In genomic region chr7:120634301-120634700, GRCm38 (mm10) we compare ENCODE assay signal across 8 mouse cellular contexts. TPM values are rescaled to one million over a fixed set of nuclear protein-coding genes. Genes with fewer than 3 reads are reported as not detected.
DNase-seq lines count a peak whose midpoint lies in the region; ATAC-seq lines count a peak whose summit lies in the region.

No protein-coding gene starts in this region.

- H3K9ac ChIP-seq in forebrain, embryonic 14.5 days (ENCODE audit: low read length) = peak overlapping the region; percentile 96

- peak overlapping the region; percentile 97 for H3K4me3 ChIP-seq in forebrain, embryonic 14.5 days (ENCODE audit: low read depth, low read length)
- peak overlapping the region; percentile 86 for H3K4me3 ChIP-seq in limb, embryonic 10.5 days

- H3K27me3 ChIP-seq in forebrain, embryonic 14.5 days (replicated peaks; ENCODE audit: control insufficient read depth, insufficient read depth, low read length) = no peaks in the 10 kb centered on the region
- H3K27me3 ChIP-seq in limb, embryonic 10.5 days (ENCODE audit: low read depth, poor library complexity, severe bottlenecking) = no peaks in the 10 kb centered on the region

- H3K36me3 ChIP-seq in forebrain, embryonic 14.5 days (ENCODE audit: control insufficient read depth, insufficient read depth, low read length) = peaks cover 15% of the 10 kb centered on the region
- H3K36me3 ChIP-seq in limb, embryonic 10.5 days = peaks cover 20% of the 10 kb centered on the region

- H3K4me2 ChIP-seq in forebrain, embryonic 14.5 days (ENCODE audit: low read length) = peak overlapping the region; percentile 76

- ATAC-seq in forebrain, embryonic 14.5 days = peak; percentile 21; the same call in 1 of the 2 replicates
- no peak for ATAC-seq in inflammation-experienced regulatory T-cells, adult 6 months
- no peak for ATAC-seq in megakaryocyte-erythroid progenitor cell, adult 5-6 weeks (replicated peaks; ENCODE audit: low FRiP score, low TSS enrichment, poor library complexity, severe bottlenecking)

- peaks cover 15% of the 10 kb centered on the region; the same call in 1 of the 2 replicates for H3K4me1 ChIP-seq in forebrain, embryonic 14.5 days (ENCODE audit: control insufficient read depth, insufficient read depth, low read length)
- peaks cover 14% of the 10 kb centered on the region for H3K4me1 ChIP-seq in limb, embryonic 10.5 days

- H3K27ac ChIP-seq in forebrain, embryonic 14.5 days (ENCODE audit: low read depth, low read length) = 0 out of 2 replicates have a peak overlapping the region, but pooled peaks have one; percentile 82
- peak overlapping the region; percentile 92 for H3K27ac ChIP-seq in limb, embryonic 10.5 days

- peak; percentile 8 for DNase-seq in cerebellum, adult 9-10 months
- no peak for DNase-seq in cerebellum, postnatal 36 days
- DNase-seq in CD4-positive helper T cell, adult 2 months (ENCODE audit: low read depth, low spot score) = peak; percentile 3
- DNase-seq in forebrain, embryonic 14.5 days (ENCODE audit: low spot score) = no peak
- peak; percentile 46 for DNase-seq in limb, embryonic 10.5 days (ENCODE audit: low spot score)
- peak; percentile 31 for DNase-seq in neural tube, embryonic 10.5 days (ENCODE audit: extremely low spot score, low spot score)

- no peaks in the 10 kb centered on the region for H3K9me3 ChIP-seq in forebrain, embryonic 14.5 days (replicated peaks; ENCODE audit: control insufficient read depth, low read length)
- H3K9me3 ChIP-seq in limb, embryonic 10.5 days (replicated peaks) = no peaks in the 10 kb centered on the region

- WGBS in forebrain, embryonic 14.5 days = 10% methylated on average over 9 of the region's 9 CpGs
- 10% methylated on average over 9 of the region's 9 CpGs for WGBS in limb, embryonic 10.5 days

RNA-seq across cellular contexts. Expression of gene Uqcrc2, which starts 0.7 kb away (rescaled TPM):
- polyA plus RNA-seq in forebrain, embryonic 14.5 days (2014; fragmentation: Nextera tagmentation; extraction: Ambion mirVana) = 268 and 275 TPM in 2 replicates
- polyA plus RNA-seq in limb, embryonic 10.5 days (2016; fragmentation: Nextera tagmentation; extraction: Ambion mirVana) = 187 and 190 TPM in 2 replicates
- polyA plus RNA-seq in inflammation-experienced regulatory T-cells, adult 6 months (2017; shearing (Covaris generic)) = 100 to 1,000 TPM; 223 to 256 (median 238) TPM
- 207 and 215 TPM in 2 replicates for total RNA-seq in megakaryocyte-erythroid progenitor cell, adult 5-6 weeks (2014; fragmentation: Nextera tagmentation)
- total RNA-seq in megakaryocyte-erythroid progenitor cell, adult 5-6 weeks (2017) = 222 and 233 TPM in 2 replicates

RNA-seq across cellular contexts. Expression of gene Pdzd9, which starts 35.8 kb away (rescaled TPM):
- polyA plus RNA-seq in forebrain, embryonic 14.5 days (2014; fragmentation: Nextera tagmentation; extraction: Ambion mirVana) = 0.08 and 0.27 TPM in 2 replicates
- 0.36 and 0.46 TPM in 2 replicates for polyA plus RNA-seq in limb, embryonic 10.5 days (2016; fragmentation: Nextera tagmentation; extraction: Ambion mirVana)
- polyA plus RNA-seq in inflammation-experienced regulatory T-cells, adult 6 months (2017; shearing (Covaris generic)) = under 1 TPM; 0.59 to 0.99 (median 0.79) TPM
- total RNA-seq in megakaryocyte-erythroid progenitor cell, adult 5-6 weeks (2014; fragmentation: Nextera tagmentation) = not detected in 2 replicates
- not detected in 2 replicates for total RNA-seq in megakaryocyte-erythroid progenitor cell, adult 5-6 weeks (2017)

RNA-seq across cellular contexts. Expression of gene Mosmo, which starts 43.1 kb away (rescaled TPM):
- 15.0 and 15.6 TPM in 2 replicates for polyA plus RNA-seq in forebrain, embryonic 14.5 days (2014; fragmentation: Nextera tagmentation; extraction: Ambion mirVana)
- polyA plus RNA-seq in limb, embryonic 10.5 days (2016; fragmentation: Nextera tagmentation; extraction: Ambion mirVana) = 13.5 and 13.9 TPM in 2 replicates
- 1 to 10 TPM; 7.2 to 8.3 (median 8.0) TPM for polyA plus RNA-seq in inflammation-experienced regulatory T-cells, adult 6 months (2017; shearing (Covaris generic))
- total RNA-seq in megakaryocyte-erythroid progenitor cell, adult 5-6 weeks (2014; fragmentation: Nextera tagmentation) = 31.7 and 38.8 TPM in 2 replicates
- 15.4 and 42.1 TPM in 2 replicates for total RNA-seq in megakaryocyte-erythroid progenitor cell, adult 5-6 weeks (2017)

Comparison
In these comparisons a context has a peak if more than half of its experiments do, and no peak if none do; other contexts are left out.
1. DNase-seq: peak in cerebellum, adult 9-10 months (single experiment), CD4-positive helper T cell, adult 2 months (single experiment), limb, embryonic 10.5 days (single experiment) and neural tube, embryonic 10.5 days (single experiment); none in cerebellum, postnatal 36 days (0 of 2) and forebrain, embryonic 14.5 days (single experiment).